Mouse (Mus musculus): ENCODE measurements around the gene Tmem33. TPM values are rescaled to one million over a fixed set of nuclear protein-coding genes. Genes with fewer than 3 reads are reported as not detected.

The Tmem33 gene
- 115 and 116 TPM in 2 replicates for polyA plus RNA-seq (2015; fragmentation: Nextera tagmentation; extraction: Ambion mirVana)

DNA sequence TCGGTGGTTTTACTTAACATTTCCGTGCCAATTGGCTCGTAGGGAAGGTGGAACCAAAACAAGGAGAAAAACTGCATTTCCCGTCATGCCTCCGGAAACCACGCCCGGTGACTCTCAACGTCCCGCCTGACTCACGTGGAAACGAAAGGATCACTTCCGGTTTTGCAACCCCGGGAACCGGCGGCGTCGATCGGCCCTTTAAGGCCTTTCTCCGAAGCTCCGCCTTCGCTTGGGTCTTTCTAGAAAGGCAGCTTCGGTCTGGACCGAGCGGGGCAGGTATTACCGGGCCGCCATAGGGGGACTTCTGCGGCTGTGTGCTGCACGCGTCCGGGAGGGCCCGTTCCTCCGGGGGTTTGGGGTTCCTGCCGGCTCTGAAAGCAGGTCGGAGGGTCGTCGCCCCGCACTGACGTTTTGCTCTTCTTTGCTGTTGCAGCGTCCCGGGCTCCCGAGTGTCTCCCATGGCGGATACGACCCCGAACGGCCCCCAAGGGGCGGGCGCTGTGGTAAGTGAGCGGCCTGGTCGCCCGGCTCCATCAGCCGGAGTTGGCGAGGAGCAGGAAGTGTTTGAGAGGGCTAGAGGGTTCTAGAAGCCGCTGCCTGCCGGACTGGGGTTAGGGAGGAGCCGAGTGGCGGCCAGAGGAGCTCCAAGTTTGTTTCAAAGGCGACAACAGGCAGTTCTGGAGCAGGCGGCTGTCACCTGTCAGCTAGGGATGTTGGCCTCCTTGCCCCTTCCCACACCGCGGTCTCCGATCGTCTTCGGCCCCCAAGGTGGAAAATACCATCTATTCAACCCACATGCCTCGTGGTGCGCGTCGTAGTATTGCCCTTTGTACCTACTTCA is at the start of gene Tmem33:
Gene Tmem33 (plus strand): TSS at position 35 of the 841 bp plus-strand sequence.
- Histone ChIP-seq H3K4me3 (replicated peaks) (peak within 1 kb of the TSS; percentile 64), H3K27me3 (replicated peaks) (no peaks in the 10 kb centered on the region), H3K9ac (peak within 1 kb of the TSS; percentile 64), H3K36me3 (peaks cover 15% of the 10 kb centered on the region), H3K4me1 (replicated peaks) (peaks cover 3% of the 10 kb centered on the region; the same call in 1 of the 2 replicates), H3K27ac (peak within 1 kb of the TSS; percentile 87), H3K9me3 (no peaks in the 10 kb centered on the region), H3K4me2 (replicated peaks) (peak within 1 kb of the TSS; percentile 68)
- ATAC-seq, result peak; percentile 95
- under 1% methylated on average over 67 of the region's 67 CpGs for WGBS

- Histone ChIP-seq H3K4me1 (replicated peaks) (0 out of 2 replicates have a peak, but pooled peaks cover 3% of the 10 kb centered on the region), H3K4me2 (replicated peaks) (no peak overlapping the region), H3K27me3 (replicated peaks) (peaks cover 57% of the 10 kb centered on the region), H3K4me3 (replicated peaks) (no peak overlapping the region), H3K36me3 (no peaks in the 10 kb centered on the region), H3K9me3 (no peaks in the 10 kb centered on the region), H3K9ac (no peak overlapping the region), H3K27ac (no peak overlapping the region)
- WGBS, result 25% methylated on average over 5 of the region's 5 CpGs
- ATAC-seq, result no peak
Measured at GRCm38 (mm10) chr5:67213168-67213567, 47.2 kb upstream of the Tmem33 start.

DNA sequence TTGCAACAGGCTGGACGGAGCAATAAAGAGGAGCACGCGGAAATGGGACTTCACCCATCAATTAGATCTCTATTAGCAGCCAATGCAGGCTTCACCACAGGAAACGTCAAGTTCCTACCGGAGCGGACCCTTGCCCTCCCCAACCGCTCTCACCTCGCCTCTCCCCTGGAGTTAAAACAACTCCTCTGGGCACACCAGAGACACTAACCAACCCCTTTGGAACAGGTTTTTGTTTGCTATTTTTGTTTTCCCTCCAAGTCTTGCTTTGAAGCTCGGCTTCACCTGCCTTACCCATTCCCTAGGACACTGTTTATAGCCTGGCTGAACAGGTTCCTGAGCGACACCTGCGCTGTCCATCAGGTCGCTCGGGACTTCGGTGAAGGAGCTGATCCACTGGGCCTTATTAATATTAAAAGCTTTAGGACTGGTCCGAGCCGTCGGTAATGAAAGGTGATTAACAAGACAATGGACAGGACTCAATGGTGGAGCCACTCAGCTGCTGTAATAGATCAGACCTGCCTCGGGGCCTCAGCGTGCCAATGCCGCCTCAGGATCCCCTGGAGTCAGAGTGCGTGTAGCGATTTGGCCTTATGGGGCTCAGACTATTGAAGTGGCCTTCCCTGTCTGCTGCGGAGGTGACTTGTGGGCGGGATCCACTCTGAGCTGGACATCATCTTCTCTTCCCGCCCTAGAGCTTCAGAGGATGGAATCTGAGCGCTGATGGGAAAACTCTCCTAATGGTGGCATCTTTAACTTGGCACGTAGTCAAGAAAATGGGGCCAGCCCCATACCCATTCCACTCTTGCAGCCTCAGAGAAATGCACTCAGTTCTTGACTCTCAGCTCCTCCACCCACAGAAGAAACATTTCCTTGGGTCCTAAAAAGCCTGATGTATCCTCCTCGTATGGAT is 45.0 kb upstream of the Tmem33 start:
- WGBS, result 2% methylated on average over 28 of the region's 28 CpGs
- Histone ChIP-seq H3K4me1 (replicated peaks) (0 out of 2 replicates have a peak, but pooled peaks cover 3% of the 10 kb centered on the region), H3K9ac (no peak overlapping the region), H3K4me3 (replicated peaks) (no peak overlapping the region), H3K4me2 (replicated peaks) (no peak overlapping the region), H3K36me3 (no peaks in the 10 kb centered on the region), H3K9me3 (no peaks in the 10 kb centered on the region), H3K27me3 (replicated peaks) (peaks cover 69% of the 10 kb centered on the region), H3K27ac (no peak overlapping the region)
- peak; percentile 28; the same call in 1 of the 2 replicates for ATAC-seq

DNA sequence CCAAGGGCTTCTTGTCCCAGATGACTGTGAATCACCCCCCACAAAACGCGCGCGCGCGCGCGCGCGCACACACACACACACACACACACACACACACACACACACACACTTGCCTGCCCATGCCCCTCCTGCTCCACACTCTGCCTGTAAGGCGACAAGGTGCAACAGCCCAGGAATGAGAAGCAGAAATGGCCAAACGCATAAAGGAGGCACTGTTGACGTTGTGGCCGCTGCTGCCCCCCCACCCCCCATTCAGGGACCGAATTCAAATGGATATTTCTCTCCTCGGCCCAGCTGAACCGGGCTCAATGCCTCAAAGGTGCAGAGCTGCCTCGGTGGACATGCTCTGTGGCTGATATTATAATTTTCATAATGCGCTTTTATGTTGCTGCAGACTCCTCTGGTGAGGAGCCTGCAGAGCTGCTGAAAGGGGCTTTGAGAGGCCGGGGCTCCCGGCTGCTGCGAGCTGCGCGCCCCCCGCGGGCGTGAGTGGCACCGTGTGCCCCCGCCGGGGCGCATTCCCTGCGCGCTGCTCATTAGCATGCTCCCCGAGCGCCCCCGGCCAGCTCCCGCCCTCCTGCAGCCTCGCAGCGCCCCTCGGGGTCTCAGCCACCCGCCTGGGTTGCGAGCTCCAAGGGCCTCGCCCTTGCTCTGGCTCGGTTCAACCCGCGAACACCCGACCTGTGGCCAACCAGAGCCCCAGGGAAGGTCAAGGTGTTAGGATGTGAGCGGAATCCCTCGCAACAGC is 44.2 kb upstream of the Tmem33 start:
- no peaks in the 10 kb centered on the region for H3K9me3 ChIP-seq
- no peak overlapping the region for H3K4me3 ChIP-seq (replicated peaks)
- ATAC-seq, result peak; percentile 43; the same call in 1 of the 2 replicates
- 0 out of 2 replicates have a peak overlapping the region, but pooled peaks have one; percentile 3 for H3K27ac ChIP-seq
- peak overlapping the region; percentile 39 for H3K4me2 ChIP-seq (replicated peaks)
- peaks cover 73% of the 10 kb centered on the region for H3K27me3 ChIP-seq (replicated peaks)
- H3K9ac ChIP-seq, result no peak overlapping the region
- under 1% methylated on average over 49 of the region's 49 CpGs for WGBS
- H3K4me1 ChIP-seq (replicated peaks), result 0 out of 2 replicates have a peak, but pooled peaks cover 3% of the 10 kb centered on the region
- H3K36me3 ChIP-seq, result no peaks in the 10 kb centered on the region

DNA sequence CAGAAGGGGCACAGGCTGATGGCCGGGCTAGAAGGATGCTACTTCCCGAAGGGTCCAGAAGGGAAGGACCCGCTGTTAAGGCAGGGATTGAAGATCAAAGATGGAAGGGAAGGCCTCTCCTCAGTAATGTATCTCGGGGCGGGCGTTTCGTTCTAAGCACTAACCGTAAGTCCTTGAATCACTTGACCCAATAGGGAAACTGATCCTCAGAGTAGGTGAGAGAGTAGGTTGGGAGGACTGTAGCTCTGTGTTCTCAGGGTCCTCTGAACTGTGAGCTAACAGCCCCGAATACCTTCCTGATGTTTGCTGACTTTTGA is 43.6 kb upstream of the Tmem33 start:
- 0 out of 2 replicates have a peak, but pooled peaks cover 3% of the 10 kb centered on the region for H3K4me1 ChIP-seq (replicated peaks)
- ATAC-seq, result no peak
- peaks cover 76% of the 10 kb centered on the region for H3K27me3 ChIP-seq (replicated peaks)
- no peaks in the 10 kb centered on the region for H3K9me3 ChIP-seq
- no peak overlapping the region for H3K9ac ChIP-seq
- 0 out of 2 replicates have a peak overlapping the region, but pooled peaks have one; percentile 3 for H3K27ac ChIP-seq
- 3% methylated on average over 9 of the region's 9 CpGs for WGBS
- no peak overlapping the region for H3K4me3 ChIP-seq (replicated peaks)
- H3K4me2 ChIP-seq (replicated peaks), result peak overlapping the region; percentile 39
- no peaks in the 10 kb centered on the region for H3K36me3 ChIP-seq

DNA sequence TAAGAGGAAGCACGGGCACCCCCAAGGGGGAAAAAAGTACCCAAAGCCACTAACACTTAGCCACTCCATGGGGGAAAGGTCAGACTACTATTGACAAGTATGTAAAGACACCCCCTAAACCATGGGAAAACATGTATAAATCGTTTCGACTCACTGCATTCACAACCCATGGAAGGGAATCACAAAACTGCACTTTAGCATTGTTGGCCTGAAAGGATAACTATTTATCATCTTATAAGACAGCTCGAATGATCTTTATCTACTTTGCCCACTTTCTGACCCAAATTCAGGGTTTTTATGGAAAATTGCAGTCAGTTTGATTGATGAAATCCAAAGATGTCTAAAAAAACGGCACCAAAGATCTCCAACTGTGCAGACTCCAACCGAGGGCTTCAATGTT is 38.5 kb upstream of the Tmem33 start:
- Histone ChIP-seq H3K4me3 (replicated peaks) (no peak overlapping the region), H3K4me1 (replicated peaks) (peaks cover 6% of the 10 kb centered on the region), H3K9me3 (no peaks in the 10 kb centered on the region), H3K4me2 (replicated peaks) (no peak overlapping the region), H3K36me3 (no peaks in the 10 kb centered on the region), H3K9ac (no peak overlapping the region), H3K27ac (no peak overlapping the region), H3K27me3 (replicated peaks) (peaks cover 78% of the 10 kb centered on the region)
- no peak for ATAC-seq
- 6% methylated on average over 6 of the region's 6 CpGs for WGBS

DNA sequence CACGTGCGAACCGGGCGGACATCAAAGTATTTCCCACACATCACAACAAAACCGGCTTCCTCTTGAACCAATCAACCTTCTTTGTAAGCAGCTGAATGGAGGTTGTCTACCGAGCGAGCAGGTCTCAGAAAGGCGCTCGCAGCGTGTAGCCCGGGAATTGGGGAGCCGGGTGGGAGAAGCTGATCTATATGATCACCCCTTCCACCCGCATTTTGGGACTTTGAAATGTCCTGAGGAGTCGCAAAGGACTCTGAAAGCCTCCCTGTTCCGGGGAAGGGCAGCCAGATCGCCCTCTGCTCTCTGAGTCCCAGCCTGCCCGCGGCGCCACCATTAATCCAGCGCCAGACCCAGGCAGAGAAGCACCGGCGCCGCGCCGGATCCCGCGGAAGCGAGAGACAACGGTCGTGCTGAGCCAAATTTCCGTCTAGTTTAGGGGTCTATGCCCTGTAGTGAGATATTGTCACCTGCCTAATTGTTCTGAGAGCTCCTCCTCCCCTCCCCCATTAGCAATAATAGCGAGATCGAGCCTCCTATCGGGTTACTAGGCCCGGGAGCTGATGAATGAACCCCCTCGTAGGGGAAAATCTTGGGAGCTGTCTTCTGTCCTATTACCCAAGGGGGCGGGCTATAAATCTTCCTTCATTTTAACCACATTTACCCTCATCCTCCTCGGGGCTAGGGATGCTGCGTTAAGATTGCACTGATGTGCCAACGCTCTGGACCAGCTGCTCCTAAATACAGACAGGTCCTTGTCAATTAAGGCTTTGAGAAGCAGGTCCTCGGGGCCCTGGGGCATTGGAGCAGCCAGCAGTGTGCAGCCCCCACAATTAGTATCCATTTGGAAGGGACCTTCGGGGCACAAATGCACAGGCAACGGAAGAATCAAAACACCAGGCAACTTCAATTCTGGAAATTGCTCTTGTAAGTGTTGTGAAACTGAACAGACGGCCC is 37.6 kb upstream of the Tmem33 start:
- peak overlapping the region; percentile 62; the same call in 1 of the 2 replicates for H3K27ac ChIP-seq
- peaks cover 6% of the 10 kb centered on the region for H3K4me1 ChIP-seq (replicated peaks)
- H3K9me3 ChIP-seq, result no peaks in the 10 kb centered on the region
- peak overlapping the region; percentile 52 for H3K4me2 ChIP-seq (replicated peaks)
- 1% methylated on average over 44 of the region's 44 CpGs for WGBS
- peaks cover 82% of the 10 kb centered on the region for H3K27me3 ChIP-seq (replicated peaks)
- no peak overlapping the region for H3K9ac ChIP-seq
- peak; percentile 72 for ATAC-seq
- no peaks in the 10 kb centered on the region for H3K36me3 ChIP-seq
- peak overlapping the region; percentile 15; the same call in 1 of the 2 replicates for H3K4me3 ChIP-seq (replicated peaks)

- peak overlapping the region; percentile 62; the same call in 1 of the 2 replicates for H3K27ac ChIP-seq
- 3% methylated on average over 15 of the region's 15 CpGs for WGBS
Measured at GRCm38 (mm10) chr5:67223391-67224121, 36.8 kb upstream of the Tmem33 start.

GRCm38 (mm10) chr5:67224122-67224502 is 36.3 kb upstream of the Tmem33 start:
- Histone ChIP-seq H3K4me2 (replicated peaks) (no peak overlapping the region), H3K36me3 (no peaks in the 10 kb centered on the region), H3K27ac (no peak overlapping the region), H3K9me3 (no peaks in the 10 kb centered on the region), H3K4me1 (replicated peaks) (peaks cover 6% of the 10 kb centered on the region), H3K9ac (no peak overlapping the region), H3K4me3 (replicated peaks) (no peak overlapping the region), H3K27me3 (replicated peaks) (peaks cover 81% of the 10 kb centered on the region)
- 11% methylated on average over 6 of the region's 6 CpGs for WGBS
- no peak for ATAC-seq

More at GRCm38 (mm10) chr5:67223391-67224121, 36.8 kb upstream of the Tmem33 start:
- H3K36me3 ChIP-seq, result no peaks in the 10 kb centered on the region
- peaks cover 6% of the 10 kb centered on the region for H3K4me1 ChIP-seq (replicated peaks)
- H3K9ac ChIP-seq, result no peak overlapping the region
- no peak overlapping the region for H3K4me2 ChIP-seq (replicated peaks)
- no peaks in the 10 kb centered on the region for H3K9me3 ChIP-seq
- H3K27me3 ChIP-seq (replicated peaks), result peaks cover 82% of the 10 kb centered on the region
- H3K4me3 ChIP-seq (replicated peaks), result no peak overlapping the region
- ATAC-seq, result peak; percentile 13; the same call in 1 of the 2 replicates

DNA sequence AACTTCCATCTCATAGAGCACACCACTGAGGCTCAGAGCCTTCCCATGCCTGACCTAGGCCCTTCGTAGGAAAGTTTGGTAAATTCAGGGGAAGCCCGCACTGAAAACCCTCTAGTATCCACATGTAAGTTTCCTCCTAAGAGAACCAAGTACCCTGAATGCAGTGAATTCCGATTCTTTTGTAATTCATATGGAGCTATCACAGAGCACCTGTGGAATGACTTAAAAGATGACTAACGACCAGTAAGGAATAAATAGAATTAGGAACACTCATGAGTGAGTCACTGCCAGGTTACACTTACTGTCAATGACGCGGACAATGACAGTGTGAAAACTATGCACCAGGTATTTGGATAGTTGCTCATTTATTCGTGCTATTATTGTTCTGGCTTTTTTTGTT is 34.6 kb upstream of the Tmem33 start:
- Histone ChIP-seq H3K4me3 (replicated peaks) (no peak overlapping the region), H3K36me3 (no peaks in the 10 kb centered on the region), H3K9ac (no peak overlapping the region), H3K4me2 (replicated peaks) (no peak overlapping the region), H3K27ac (no peak overlapping the region), H3K4me1 (replicated peaks) (peaks cover 13% of the 10 kb centered on the region), H3K27me3 (replicated peaks) (peaks cover 86% of the 10 kb centered on the region), H3K9me3 (no peaks in the 10 kb centered on the region)
- no peak for ATAC-seq
- WGBS, result 44% methylated on average over 7 of the region's 7 CpGs
